ENCODE assay signal across 20 mouse cellular contexts in genomic region chr14:34712857-34713256, GRCm38 (mm10). TPM values are rescaled to one million over a fixed set of nuclear protein-coding genes. Genes with fewer than 3 reads are reported as not detected.
A peak's percentile ranks its signal among the peaks of the same experiment; 100 is the strongest.
DNase-seq lines count a peak whose midpoint lies in the region; TF ChIP-seq lines count a peak whose summit lies in the region.
"Had no signal": no experiment of that assay in that cellular context is flagged by ENCODE, and none has a peak within 500 bp of the region (broad histone marks: within the 10 kb centered on the region; RNA-seq: fewer than 3 reads in every experiment).

No protein-coding gene starts in this region.

- no peak for DNase-seq in gastrocnemius, adult 2 months
- DNase-seq in gastrocnemius, postnatal 4 days (ENCODE audit: low spot score in 2 of 2), result no peak
- no peak for DNase-seq in left cerebral cortex, adult 2 months (ENCODE audit: extremely low spot score in 1 of 2, low spot score in 2 of 2)
- no peak for DNase-seq in left cerebral cortex, adult 11 months (ENCODE audit: low spot score)
- DNase-seq in ES-E14 (ENCODE audit: low read depth, low spot score), result peak; percentile 17
- peak; percentile 5 for DNase-seq in kidney, postnatal 14 days
- DNase-seq in urinary bladder, postnatal 25 days (ENCODE audit: low spot score), result no peak
- no peak for DNase-seq in lung, adult 18-20 months
- DNase-seq: adrenal gland, postnatal 14 days; B cell, adult 2 months; cerebellum, adult 11-12 months; cerebellum, postnatal 25 days; layer of hippocampus, adult 9-11 months; right cerebral cortex, adult 18-20 months; thymus, postnatal 4 days had no signal

- H3K36me3 ChIP-seq in ES-E14 (ENCODE audit: control insufficient read depth, insufficient read depth, low read length, poor library complexity, severe bottlenecking), result peaks cover 6% of the 10 kb centered on the region
- H3K36me3 ChIP-seq: midbrain, embryonic 15.5 days had no signal

- no peak for TF ChIP-seq CTCF in gastrocnemius, adult 2 months (IDR thresholded peaks at IDR 0.05)
- TF ChIP-seq CTCF in left cerebral cortex, adult 2 months (IDR thresholded peaks at IDR 0.05), result no peak

- H3K9ac ChIP-seq in ES-E14 (ENCODE audit: insufficient read depth, low read depth, low read length, poor library complexity, severe bottlenecking), result no peak overlapping the region
- H3K9ac ChIP-seq: embryonic facial prominence, embryonic 13.5 days; heart, embryonic 12.5 days; hindbrain, embryonic 14.5 days; intestine, embryonic 15.5 days; midbrain, embryonic 15.5 days had no signal

- H3K4me3 ChIP-seq in gastrocnemius, adult 2 months, result no peak overlapping the region
- H3K4me3 ChIP-seq in left cerebral cortex, adult 2 months, result no peak overlapping the region
- no peak overlapping the region; a peak in 1 of 4 replicates for H3K4me3 ChIP-seq in ES-E14 (ENCODE audit: insufficient read depth in 1 of 2, low read depth in 1 of 2, low read length in 2 of 2, poor library complexity in 1 of 2, severe bottlenecking in 1 of 2)
- H3K4me3 ChIP-seq: embryonic facial prominence, embryonic 13.5 days; heart, embryonic 12.5 days; intestine, embryonic 15.5 days; midbrain, embryonic 15.5 days had no signal

- H3K4me1 ChIP-seq in ES-E14 (ENCODE audit: control insufficient read depth in 2 of 2, insufficient read depth in 2 of 2, low read length in 2 of 2, poor library complexity in 1 of 2), result peaks cover 0 to 12% of the 10 kb centered on the region in 2 experiments; a peak in 2 of 4 replicates
- H3K4me1 ChIP-seq: embryonic facial prominence, embryonic 13.5 days; heart, embryonic 12.5 days; intestine, embryonic 15.5 days; midbrain, embryonic 15.5 days had no signal

- H3K27ac ChIP-seq in gastrocnemius, adult 2 months, result 0 out of 2 replicates have a peak overlapping the region, but pooled peaks have one; percentile 31
- peak overlapping the region; percentile 59 for H3K27ac ChIP-seq in left cerebral cortex, adult 2 months
- peak overlapping the region; percentile 67; the same call in 1 of the 2 replicates for H3K27ac ChIP-seq in ES-E14 (ENCODE audit: insufficient read depth, low read depth, low read length, poor library complexity, severe bottlenecking)
- H3K27ac ChIP-seq: embryonic facial prominence, embryonic 13.5 days; hindbrain, embryonic 14.5 days; intestine, embryonic 15.5 days; midbrain, embryonic 15.5 days had no signal

- in situ Hi-C loops in ES-E14 (cut with MboI; ENCODE audit: low sequenced_read_pairs in 2 of 2, unreplicated experiment in 2 of 2), result no loop called here

- intact Hi-C loops in gastrocnemius, adult 2 months (cut with DNase I), result no loop called here
- intact Hi-C loops in left cerebral cortex, adult 2 months (cut with DNase I), result no loop called here

- no peaks in the 10 kb centered on the region for H3K9me3 ChIP-seq in ES-E14 (ENCODE audit: control insufficient read depth, insufficient read depth, low read depth, low read length)
- H3K9me3 ChIP-seq: embryonic facial prominence, embryonic 13.5 days; heart, embryonic 12.5 days; intestine, embryonic 15.5 days; midbrain, embryonic 15.5 days had no signal

TF ChIP-seq in ES-E14, 5 proteins besides CTCF, POLR2A, EP300 and RAD21:
- peak; percentile 92 for TF ChIP-seq MAFK (IDR thresholded peaks at IDR 0.05; ENCODE audit: insufficient read depth, low read depth, low read length)
- no peak for TF ChIP-seq HCFC1 (IDR thresholded peaks at IDR 0.05; ENCODE audit: borderline replicate concordance, insufficient read depth, low read length)
- no peak for TF ChIP-seq ZNF384 (IDR thresholded peaks at IDR 0.05; ENCODE audit: low read depth, low read length)
TF ChIP-seq in ES-E14: peak in this region for 1.

RNA-seq across cellular contexts. Expression of gene Wapl, which starts 39.1 kb away (rescaled TPM):
- 10 to 100 TPM; 38.8 to 40.0 TPM for total RNA-seq in gastrocnemius, adult 2 months (2021)
- 10 to 100 TPM; 48.5 to 53.4 TPM for total RNA-seq in gastrocnemius, postnatal 4 days (2021)
- 10 to 100 TPM; 46.2 to 46.4 TPM for total RNA-seq in left cerebral cortex, adult 2 months (2021)
- 82.9 and 115 TPM in 2 replicates for total RNA-seq in ES-E14 (2012; rRNA removed)

Comparison
In these comparisons a context has a peak if more than half of its experiments do, and no peak if none do; other contexts are left out.
1. DNase-seq: peak in ES-E14 (single experiment) and kidney, postnatal 14 days (single experiment); none in gastrocnemius, adult 2 months (single experiment), gastrocnemius, postnatal 4 days (0 of 2), left cerebral cortex, adult 2 months (0 of 2), left cerebral cortex, adult 11 months (single experiment), urinary bladder, postnatal 25 days (single experiment) and lung, adult 18-20 months (0 of 2).
2. Peak in every context shown above with its lines, with median percentiles within 50 percentile points of each other: H3K27ac ChIP-seq.